Mouse (Mus musculus) myocyte (in vitro differentiated cells): Measurements from ENCODE around the gene Hist1h3i. TPM values are rescaled to one million over a fixed set of nuclear protein-coding genes. Genes with fewer than 3 reads are reported as not detected.

ENCODE experiments used
- H3K27me3 ChIP-seq: one replicate; pipeline ENCODE4 v1.6.1; 2011; ENCODE audit not compliant: control insufficient read depth, insufficient read depth, insufficient read length
- H3K36me3 ChIP-seq: one replicate; pipeline ENCODE4 v1.6.1; 2011; ENCODE audit not compliant: control insufficient read depth, insufficient read depth
- H3K4me2 ChIP-seq: one replicate; pipeline ENCODE4 v1.6.1; 2011; ENCODE audit warnings: low read depth, control low read depth
- H3K4me3 ChIP-seq: one replicate; pipeline ENCODE4 v1.5.1; 2011; ENCODE audit warnings: mild to moderate bottlenecking, control low read depth, moderate library complexity
- H3K79me2 ChIP-seq: one replicate; pipeline ENCODE4 v1.6.1; 2011; ENCODE audit not compliant: control insufficient read depth, insufficient read depth
- H3ac ChIP-seq: one replicate; pipeline ENCODE4 v1.6.1; 2011; ENCODE audit not compliant: control insufficient read depth, insufficient read length
- CEBPB ChIP-seq: IDR thresholded peaks from 2 replicates; pipeline ENCODE4 v1.6.1; 2011; ENCODE audit warnings: mild to moderate bottlenecking, moderate library complexity; ENCODE audit not compliant: poor library complexity, insufficient read depth, severe bottlenecking
- E2F4 ChIP-seq: IDR thresholded peaks from one replicate; pipeline ENCODE4 v1.6.1; 2011; ENCODE audit warnings: mild to moderate bottlenecking, control low read depth, moderate library complexity; ENCODE audit not compliant: insufficient read depth
- MAX ChIP-seq: IDR thresholded peaks from one replicate; pipeline ENCODE4 v1.6.1; 2011; ENCODE audit warnings: low read depth, mild to moderate bottlenecking, control low read depth
- MYOD1 ChIP-seq, 3 experiments: IDR thresholded peaks; one replicate each; pipeline ENCODE4 v1.6.1; 2011; ENCODE audit warnings: control low read depth in 2 of 3, low read depth in 2 of 3, mild to moderate bottlenecking in 2 of 3, moderate library complexity in 1 of 3; ENCODE audit not compliant: insufficient read length in 2 of 3, control insufficient read depth in 1 of 3
- MYOG ChIP-seq, 3 experiments: IDR thresholded peaks; one replicate each; pipeline ENCODE4 v1.6.1; 2011; ENCODE audit warnings: control low read depth in 2 of 3, low read depth in 2 of 3, mild to moderate bottlenecking in 2 of 3; ENCODE audit not compliant: insufficient read length in 2 of 3, control insufficient read depth in 1 of 3, insufficient read depth in 1 of 3
- POLR2A ChIP-seq: IDR thresholded peaks from one replicate; pipeline ENCODE4 v1.6.1; 2011; ENCODE audit warnings: low read depth, mild to moderate bottlenecking, control low read depth, moderate library complexity; ENCODE audit not compliant: insufficient read length
- POLR2AphosphoS2 ChIP-seq: IDR thresholded peaks from one replicate; pipeline ENCODE4 v1.6.1; 2011; ENCODE audit warnings: low read depth, control low read depth; ENCODE audit not compliant: insufficient read length
- REST ChIP-seq: IDR thresholded peaks from one replicate; pipeline ENCODE4 v1.6.1; 2011; ENCODE audit warnings: mild to moderate bottlenecking, control low read depth, moderate library complexity; ENCODE audit not compliant: insufficient read depth, insufficient read length
- SRF ChIP-seq: IDR thresholded peaks from one replicate; pipeline ENCODE4 v1.6.1; 2011; ENCODE audit warnings: low read depth; ENCODE audit not compliant: control insufficient read depth, insufficient read length
- TCF12 ChIP-seq: IDR thresholded peaks from one replicate; pipeline ENCODE4 v1.6.1; 2011; ENCODE audit warnings: mild to moderate bottlenecking, control low read depth; ENCODE audit not compliant: poor library complexity, insufficient read depth, severe bottlenecking
- TCF3 ChIP-seq: IDR thresholded peaks from one replicate; pipeline ENCODE4 v1.6.1; 2011; ENCODE audit warnings: low read depth, control low read depth; ENCODE audit not compliant: insufficient read length
- USF1 ChIP-seq: IDR thresholded peaks from one replicate; pipeline ENCODE4 v1.6.1; 2011; ENCODE audit warnings: low read depth, mild to moderate bottlenecking, control low read depth, moderate library complexity
- polyA plus RNA-seq: library from polyadenylated mRNA; unstranded; fragments of >200 nt; fragmentation: generic; extraction: Trizol; gene quantifications from one replicate; pipeline ENCODE4 v1.2.1, GENCODE M21; 2012; ENCODE audit warnings: missing spikeins

Gene Hist1h3i
- polyA plus RNA-seq, 1 experiment, result 10.6 TPM

DNA sequence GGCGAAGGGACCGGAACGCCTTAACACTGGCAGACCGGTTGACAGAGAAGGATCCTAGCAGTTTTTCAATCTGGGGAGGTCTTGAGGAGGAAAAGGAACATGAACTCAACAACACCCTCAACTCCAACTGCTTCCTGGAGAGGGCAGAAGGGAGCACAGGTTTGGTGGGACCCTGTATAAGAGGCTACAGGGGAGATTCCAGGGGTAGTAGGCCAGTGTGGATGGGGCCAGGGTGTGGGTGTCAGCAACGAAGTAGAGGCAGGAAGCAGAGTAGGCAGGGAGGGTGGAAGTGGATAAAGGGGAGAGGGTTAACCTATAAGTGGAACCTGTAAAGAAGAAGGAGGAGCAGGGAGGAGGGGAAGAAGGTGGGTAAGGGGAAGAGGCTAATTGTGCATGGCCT is 49.7 kb downstream of the Hist1h3i start:
- no peak overlapping the region for H3K4me2 ChIP-seq
- no peaks in the 10 kb centered on the region for H3K79me2 ChIP-seq
- no peak overlapping the region for H3K4me3 ChIP-seq
- H3ac ChIP-seq, result no peak overlapping the region
- H3K36me3 ChIP-seq, result no peaks in the 10 kb centered on the region
- TF ChIP-seq POLR2AphosphoS2 (no peak), SRF (no peak), CEBPB (no peak), E2F4 (no peak), REST (no peak), MYOD1 (IDR thresholded peaks at IDR 0.05; ENCODE audit: control insufficient read depth in 1 of 3, insufficient read length in 2 of 3, low read depth in 2 of 3) (no peak), MYOG (IDR thresholded peaks at IDR 0.05; ENCODE audit: control insufficient read depth in 1 of 3, insufficient read depth in 1 of 3, insufficient read length in 2 of 3, low read depth in 2 of 3) (no peak), POLR2A (no peak), MAX (no peak), TCF12 (no peak), TCF3 (no peak), USF1 (no peak)
- no peaks in the 10 kb centered on the region for H3K27me3 ChIP-seq

Other genes starting within 250 kb of the Hist1h3i start
- gene Olfr1366, start 240.6 kb downstream of the Hist1h3i start, polyA plus RNA-seq, result 0.02 TPM
- not detected for gene Olfr1535, start 223.5 kb downstream of the Hist1h3i start, polyA plus RNA-seq
- not detected for gene Olfr1364, start 201.6 kb downstream of the Hist1h3i start, polyA plus RNA-seq
- gene Olfr1362, start 169.3 kb downstream of the Hist1h3i start, polyA plus RNA-seq, result not detected
- not detected for gene Olfr11, start 140.9 kb downstream of the Hist1h3i start, polyA plus RNA-seq
- gene Olfr1361, start 120.0 kb downstream of the Hist1h3i start, polyA plus RNA-seq, result not detected
- gene Olfr1360, start 106.0 kb downstream of the Hist1h3i start, polyA plus RNA-seq, result not detected
- not detected for gene Olfr1359, start 85.3 kb downstream of the Hist1h3i start, polyA plus RNA-seq
- gene Hist1h2bl, start 67.2 kb downstream of the Hist1h3i start, polyA plus RNA-seq, result 2.7 TPM
- gene Hist1h2ai, start 66.9 kb downstream of the Hist1h3i start, polyA plus RNA-seq, result 6.4 TPM
- 9.0 TPM for gene Hist1h3h, start 65.7 kb downstream of the Hist1h3i start, polyA plus RNA-seq
- 1.3 TPM for gene Hist1h2bm, start 61.3 kb downstream of the Hist1h3i start, polyA plus RNA-seq
- gene Hist1h4j, start 48.3 kb downstream of the Hist1h3i start, polyA plus RNA-seq, result 1.3 TPM
- gene Hist1h4k, start 32.9 kb downstream of the Hist1h3i start, polyA plus RNA-seq, result 6.3 TPM
- 2.3 TPM for gene Hist1h2ak, start 29.5 kb downstream of the Hist1h3i start, polyA plus RNA-seq
- gene Hist1h2bn, start 29.2 kb downstream of the Hist1h3i start, polyA plus RNA-seq, result 1.8 TPM
- gene Hist1h1b, start 2.7 kb downstream of the Hist1h3i start, polyA plus RNA-seq, result 1.7 TPM
- gene Hist1h2an, start 3.8 kb upstream of the Hist1h3i start, polyA plus RNA-seq, result 6.8 TPM
- 0.89 TPM for gene Hist1h2bp, start 4.1 kb upstream of the Hist1h3i start, polyA plus RNA-seq
- gene Hist1h2bq, start 26.8 kb upstream of the Hist1h3i start, polyA plus RNA-seq, result 72.0 TPM
- not detected for gene Hist1h2ao, start 27.1 kb upstream of the Hist1h3i start, polyA plus RNA-seq
- not detected for gene Hist1h4m, start 28.4 kb upstream of the Hist1h3i start, polyA plus RNA-seq
- gene Hist1h4n, start 48.8 kb upstream of the Hist1h3i start, polyA plus RNA-seq, result 19.7 TPM
- gene Hist1h2ap, start 50.1 kb upstream of the Hist1h3i start, polyA plus RNA-seq, result 730 TPM
- 71.7 TPM for gene Hist1h2br, start 50.4 kb upstream of the Hist1h3i start, polyA plus RNA-seq
- 0.89 TPM for gene Zfp184, start 161.7 kb upstream of the Hist1h3i start, polyA plus RNA-seq
- gene Pom121l2, start 197.8 kb upstream of the Hist1h3i start, polyA plus RNA-seq, result not detected
- gene Prss16, start 226.4 kb upstream of the Hist1h3i start, polyA plus RNA-seq, result 0.34 TPM